8 mouse cellular contexts compared by ENCODE assay signal in the genomic region with DNA sequence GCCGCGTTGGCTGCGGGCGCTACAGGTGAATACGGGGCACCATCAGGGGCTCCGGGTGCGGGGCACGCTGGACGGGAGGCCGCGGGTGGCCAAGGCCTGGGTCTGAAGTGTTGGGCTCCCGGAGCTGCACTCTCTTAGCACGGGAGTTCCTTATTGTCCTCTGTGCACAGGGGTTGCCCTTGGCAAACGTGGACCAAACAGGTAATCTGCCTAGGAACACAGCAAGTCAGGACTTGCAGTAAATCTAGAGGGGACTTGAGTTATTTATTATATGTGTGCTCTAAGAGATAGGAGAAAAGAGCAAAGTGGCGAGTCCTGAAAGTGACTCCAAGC. TPM values are rescaled to one million over a fixed set of nuclear protein-coding genes. Genes with fewer than 3 reads are reported as not detected.
DNase-seq lines count a peak whose midpoint lies in the region; ATAC-seq and TF ChIP-seq lines count a peak whose summit lies in the region.

No protein-coding gene starts in this region.

- TF ChIP-seq EP300 in CH12.LX (IDR thresholded peaks at IDR 0.05; ENCODE audit: low read length): no peak

- no peaks in the 10 kb centered on the region for H3K27me3 ChIP-seq in heart, embryonic 11.5 days (ENCODE audit: control insufficient read depth, insufficient read depth, low read length)
- no peaks in the 10 kb centered on the region for H3K27me3 ChIP-seq in CH12.LX (replicated peaks)
- no peaks in the 10 kb centered on the region for H3K27me3 ChIP-seq in forebrain, embryonic 15.5 days
- no peaks in the 10 kb centered on the region for H3K27me3 ChIP-seq in liver, embryonic 15.5 days

- in situ Hi-C loops in CH12.LX (cut with MboI; ENCODE audit: low pct_ligation_motif_present, low pct_unique_long_range_greater_than_20kb, low sequenced_read_pairs): no loop called here

- no peak for TF ChIP-seq RAD21 in CH12.LX (IDR thresholded peaks at IDR 0.05; ENCODE audit: low read depth, low read length)

- no peak for TF ChIP-seq POLR2A in CH12.LX (IDR thresholded peaks at IDR 0.05; ENCODE audit: low read depth, low read length)

- H3K4me2 ChIP-seq in heart, embryonic 11.5 days: peak overlapping the region; percentile 98
- H3K4me2 ChIP-seq in CH12.LX (ENCODE audit: insufficient read depth, low read depth, poor library complexity, severe bottlenecking): peak overlapping the region; percentile 86
- peak overlapping the region; percentile 96 for H3K4me2 ChIP-seq in forebrain, embryonic 15.5 days (replicated peaks)
- peak overlapping the region; percentile 89 for H3K4me2 ChIP-seq in liver, embryonic 15.5 days

- H3K27ac ChIP-seq in heart, embryonic 11.5 days (ENCODE audit: low read depth, low read length): peak overlapping the region; percentile 76; the same call in 1 of the 2 replicates
- H3K27ac ChIP-seq in CH12.LX (ENCODE audit: insufficient read depth, low read depth): no peak overlapping the region
- peak overlapping the region; percentile 75 for H3K27ac ChIP-seq in forebrain, embryonic 15.5 days (replicated peaks)
- H3K27ac ChIP-seq in liver, embryonic 15.5 days (replicated peaks): peak overlapping the region; percentile 72

- H3K9ac ChIP-seq in heart, embryonic 11.5 days (ENCODE audit: low read depth, low read length): peak overlapping the region; percentile 87
- peak overlapping the region; percentile 83 for H3K9ac ChIP-seq in CH12.LX (ENCODE audit: insufficient read depth, low read depth)
- H3K9ac ChIP-seq in forebrain, embryonic 15.5 days (replicated peaks): peak overlapping the region; percentile 83
- H3K9ac ChIP-seq in liver, embryonic 15.5 days: peak overlapping the region; percentile 82

- no peak for DNase-seq in heart, postnatal 25 days (ENCODE audit: low spot score)
- no peak for DNase-seq in CH12.LX (ENCODE audit: extremely low read depth)
- DNase-seq in right cerebral cortex, postnatal 4 days: no peak
- no peak for DNase-seq in left cerebral cortex, postnatal 36 days (ENCODE audit: low spot score in 2 of 2)
- DNase-seq in cerebellum, adult 8-10 months: no peak

- dilution Hi-C loops in CH12.LX (cut with MboI; ENCODE audit: extremely low pct_ligation_motif_present, extremely low pct_unique_long_range_greater_than_20kb, low sequenced_read_pairs): no loop called here

- H3K4me3 ChIP-seq in heart, embryonic 11.5 days (ENCODE audit: low read depth, low read length): peak overlapping the region; percentile 85
- peak overlapping the region; percentile 58 to 91 (median 77) for H3K4me3 ChIP-seq in CH12.LX (replicated peaks in 1 of 3; ENCODE audit: low read depth in 2 of 3, low read length in 2 of 3, poor library complexity in 1 of 3)
- H3K4me3 ChIP-seq in forebrain, embryonic 15.5 days: peak overlapping the region; percentile 71
- H3K4me3 ChIP-seq in liver, embryonic 15.5 days (replicated peaks): peak overlapping the region; percentile 73

- H3K79me2 ChIP-seq in CH12.LX (replicated peaks; ENCODE audit: control insufficient read depth, extremely low read depth, insufficient read depth, poor library complexity, severe bottlenecking): peaks cover 32% of the 10 kb centered on the region

- no peak for TF ChIP-seq CTCF in CH12.LX (conservative IDR thresholded peaks at IDR 0.05 in 1 of 2, IDR thresholded peaks at IDR 0.05 in 1 of 2; ENCODE audit: low read depth in 2 of 2, low read length in 2 of 2)

- intact Hi-C loops in heart, postnatal 25 days (cut with DNase I): loop anchor here (1.0 to 10.0 kb wide), 3 partner anchors 18 to 538 kb away; a partner anchor contains a TSS
- intact Hi-C loops in left cerebral cortex, postnatal 36 days (cut with DNase I): loop anchor here (5.0 to 10.0 kb wide), 3 partner anchors 112 to 350 kb away; a partner anchor contains a TSS

- H3K9me3 ChIP-seq in heart, embryonic 11.5 days (replicated peaks; ENCODE audit: control insufficient read depth, low read length): no peaks in the 10 kb centered on the region
- no peaks in the 10 kb centered on the region for H3K9me3 ChIP-seq in CH12.LX (replicated peaks; ENCODE audit: low read length)
- no peaks in the 10 kb centered on the region for H3K9me3 ChIP-seq in forebrain, embryonic 15.5 days
- H3K9me3 ChIP-seq in liver, embryonic 15.5 days (replicated peaks): no peaks in the 10 kb centered on the region

- WGBS in heart, embryonic 11.5 days (ENCODE audit: insufficient replicate concordance): under 1% methylated on average over 15 of the region's 15 CpGs
- 2% methylated on average over 15 of the region's 15 CpGs for WGBS in forebrain, embryonic 15.5 days
- WGBS in liver, embryonic 15.5 days (ENCODE audit: insufficient replicate concordance): under 1% methylated on average over 15 of the region's 15 CpGs

- H3K36me3 ChIP-seq in heart, embryonic 11.5 days (ENCODE audit: control insufficient read depth, insufficient read depth, low read length): peaks cover 9% of the 10 kb centered on the region; the same call in 1 of the 2 replicates
- peaks cover 9 to 20% of the 10 kb centered on the region in 2 experiments for H3K36me3 ChIP-seq in CH12.LX (replicated peaks in 1 of 2; ENCODE audit: control insufficient read depth in 1 of 2, insufficient read depth in 1 of 2, low read length in 1 of 2)
- H3K36me3 ChIP-seq in forebrain, embryonic 15.5 days: peaks cover 13% of the 10 kb centered on the region
- H3K36me3 ChIP-seq in liver, embryonic 15.5 days (replicated peaks): peaks cover 19% of the 10 kb centered on the region

- peaks cover 4% of the 10 kb centered on the region for H3K4me1 ChIP-seq in heart, embryonic 11.5 days (ENCODE audit: control insufficient read depth, insufficient read depth, low read length)
- peaks cover 2 to 23% of the 10 kb centered on the region in 2 experiments; a peak in 2 of 4 replicates for H3K4me1 ChIP-seq in CH12.LX (ENCODE audit: control insufficient read depth in 1 of 2, insufficient read depth in 2 of 2)
- H3K4me1 ChIP-seq in forebrain, embryonic 15.5 days: peaks cover 23% of the 10 kb centered on the region
- peaks cover 29% of the 10 kb centered on the region for H3K4me1 ChIP-seq in liver, embryonic 15.5 days (replicated peaks)

- ATAC-seq in heart, embryonic 11.5 days (replicated peaks; ENCODE audit: insufficient number of reproducible peaks, low FRiP score, low TSS enrichment): no peak
- ATAC-seq in forebrain, embryonic 15.5 days (replicated peaks): no peak
- no peak for ATAC-seq in liver, embryonic 15.5 days (ENCODE audit: insufficient read depth)

TF ChIP-seq in CH12.LX, 34 proteins besides CTCF, POLR2A, EP300 and RAD21 (continues in another document):
- TF ChIP-seq UBTF (IDR thresholded peaks at IDR 0.05; ENCODE audit: low read depth, low read length): no peak
- TF ChIP-seq SIN3A (IDR thresholded peaks at IDR 0.05; ENCODE audit: low read length): no peak
- no peak for TF ChIP-seq MXI1 (IDR thresholded peaks at IDR 0.05; ENCODE audit: low read depth, low read length)
- TF ChIP-seq MYC (IDR thresholded peaks at IDR 0.05; ENCODE audit: low read depth, low read length): no peak
- no peak for TF ChIP-seq JUN (IDR thresholded peaks at IDR 0.05; ENCODE audit: insufficient read depth, low read depth, low read length)
- TF ChIP-seq HCFC1 (IDR thresholded peaks at IDR 0.05; ENCODE audit: low read depth, low read length): no peak
- no peak for TF ChIP-seq TCF12 (IDR thresholded peaks at IDR 0.05; ENCODE audit: low read depth, low read length)
- TF ChIP-seq ELF1 (IDR thresholded peaks at IDR 0.05; ENCODE audit: low read depth, low read length): no peak; the same call in 1 of the 2 replicates
- TF ChIP-seq SMC3 (IDR thresholded peaks at IDR 0.05; ENCODE audit: low read depth, low read length): no peak
- TF ChIP-seq NELFE (IDR thresholded peaks at IDR 0.05; ENCODE audit: low read depth, low read length): 0 out of 2 replicates have a peak, but pooled peaks have one; percentile 7
- TF ChIP-seq BHLHE40 (IDR thresholded peaks at IDR 0.05; ENCODE audit: low read depth, low read length): no peak
- no peak for TF ChIP-seq E2F4 (IDR thresholded peaks at IDR 0.05; ENCODE audit: insufficient replicate concordance, low read depth, low read length)
- TF ChIP-seq ZKSCAN1 (IDR thresholded peaks at IDR 0.05; ENCODE audit: borderline replicate concordance, low read depth, low read length): no peak
- no peak for TF ChIP-seq ZC3H11A (IDR thresholded peaks at IDR 0.05; ENCODE audit: low read depth, low read length)
- TF ChIP-seq IRF4 (IDR thresholded peaks at IDR 0.05; ENCODE audit: low read depth, low read length): no peak
- TF ChIP-seq ZMIZ1 (IDR thresholded peaks at IDR 0.05; ENCODE audit: low read depth, low read length): peak; percentile 72; the same call in 1 of the 2 replicates

RNA-seq across cellular contexts. Expression of a gene that starts 0.4 kb away (rescaled TPM):
- 89.5 and 91.5 TPM in 2 replicates for polyA plus RNA-seq in heart, embryonic 11.5 days (2014; fragmentation: Nextera tagmentation; extraction: Ambion mirVana)
- 100 to 1,000 TPM; 181 to 187 TPM for total RNA-seq in heart, postnatal 25 days (2021)
- total RNA-seq in CH12.LX (2012; rRNA removed) (13.6 and 13.8 TPM in 2 replicates), CH12.LX (2014; rRNA removed) (13.9 and 15.4 TPM in 2 replicates)
- 15.1 and 15.8 TPM in 2 replicates for polyA plus RNA-seq in CH12.LX (2012; ENCODE audit: insufficient read length, low read depth)
- 31.9 and 38.0 TPM in 2 replicates for polyA plus RNA-seq in forebrain, embryonic 15.5 days (2015; fragmentation: Nextera tagmentation; extraction: Ambion mirVana)
- polyA plus RNA-seq in liver, embryonic 15.5 days (2015; fragmentation: Nextera tagmentation; extraction: Ambion mirVana): 38.2 and 45.5 TPM in 2 replicates
- 10 to 100 TPM; 46.8 to 48.9 TPM for total RNA-seq in left cerebral cortex, postnatal 36 days (2021)

RNA-seq across cellular contexts. Expression of a gene that starts 0.7 kb away (rescaled TPM):
- 31.2 and 33.0 TPM in 2 replicates for polyA plus RNA-seq in heart, embryonic 11.5 days (2014; fragmentation: Nextera tagmentation; extraction: Ambion mirVana)
- total RNA-seq in heart, postnatal 25 days (2021): 10 to 100 TPM; 12.2 to 14.7 TPM
- total RNA-seq in CH12.LX (2012; rRNA removed): 56.5 and 73.2 TPM in 2 replicates
- total RNA-seq in CH12.LX (2014; rRNA removed): 107 and 124 TPM in 2 replicates
- 134 and 141 TPM in 2 replicates for polyA plus RNA-seq in CH12.LX (2012; ENCODE audit: insufficient read length, low read depth)
- 27.7 and 30.2 TPM in 2 replicates for polyA plus RNA-seq in forebrain, embryonic 15.5 days (2015; fragmentation: Nextera tagmentation; extraction: Ambion mirVana)
- 17.9 and 21.1 TPM in 2 replicates for polyA plus RNA-seq in liver, embryonic 15.5 days (2015; fragmentation: Nextera tagmentation; extraction: Ambion mirVana)
- total RNA-seq in left cerebral cortex, postnatal 36 days (2021): 10 to 100 TPM; 16.1 to 19.6 TPM

RNA-seq across cellular contexts. Expression of a gene that starts 18.9 kb away (rescaled TPM):
- polyA plus RNA-seq in heart, embryonic 11.5 days (2014; fragmentation: Nextera tagmentation; extraction: Ambion mirVana): 4.1 and 6.0 TPM in 2 replicates
- total RNA-seq in heart, postnatal 25 days (2021): 1 to 10 TPM; 8.4 to 8.8 TPM
- 4.6 and 5.2 TPM in 2 replicates for total RNA-seq in CH12.LX (2012; rRNA removed)
- 2.3 and 2.6 TPM in 2 replicates for total RNA-seq in CH12.LX (2014; rRNA removed)
- polyA plus RNA-seq in CH12.LX (2012; ENCODE audit: insufficient read length, low read depth): 3.0 and 3.6 TPM in 2 replicates
- polyA plus RNA-seq in forebrain, embryonic 15.5 days (2015; fragmentation: Nextera tagmentation; extraction: Ambion mirVana): 7.5 and 8.5 TPM in 2 replicates
- 1.2 and 1.5 TPM in 2 replicates for polyA plus RNA-seq in liver, embryonic 15.5 days (2015; fragmentation: Nextera tagmentation; extraction: Ambion mirVana)
- 10 to 100 TPM in 1 of 2 experiments, 1 to 10 TPM in 1; 9.1 to 12.8 TPM for total RNA-seq in left cerebral cortex, postnatal 36 days (2021)
